Mouse (Mus musculus) stomach, embryonic 15.5 days (tissue): Measurements from ENCODE around the gene Gosr1. TPM values are rescaled to one million over a fixed set of nuclear protein-coding genes. Genes with fewer than 3 reads are reported as not detected.
"Not testable (repeated sequence)": the region's sequence is repeated elsewhere in the genome, so short reads cannot be mapped to it uniquely, and the experiment has no call there.

Source experiments
- ATAC-seq: fragments of 200-750 bp; cut with Nextera tagmentation; 2 replicates; pipeline ENCODE4 v1.8.0; 2017; ENCODE audit warnings: low read depth, moderate number of reproducible peaks, moderate TSS enrichment; ENCODE audit not compliant: insufficient read depth, low FRiP score
- H3K27ac ChIP-seq: fragments of 300-500 bp; sonication (generic); 2 replicates; pipeline ENCODE4 v1.5.1; 2015; ENCODE audit warnings: mild to moderate bottlenecking, inconsistent platforms
- H3K27me3 ChIP-seq: fragments of 300-500 bp; sonication (generic); replicated peaks from 2 replicates; pipeline ENCODE4 v1.6.1; 2015; ENCODE audit warnings: inconsistent platforms
- H3K36me3 ChIP-seq: fragments of 300-500 bp; sonication (generic); 2 replicates; pipeline ENCODE4 v1.6.1; 2015; ENCODE audit warnings: inconsistent platforms
- H3K4me1 ChIP-seq: fragments of 300-500 bp; sonication (generic); 2 replicates; pipeline ENCODE4 v1.6.1; 2015; ENCODE audit warnings: inconsistent platforms
- H3K4me2 ChIP-seq: fragments of 300-500 bp; sonication (generic); 2 replicates; pipeline ENCODE4 v1.6.1; 2015; ENCODE audit warnings: mild to moderate bottlenecking, inconsistent platforms
- H3K4me3 ChIP-seq: fragments of 300-500 bp; sonication (generic); replicated peaks from 2 replicates; pipeline ENCODE4 v1.5.1; 2015; ENCODE audit warnings: inconsistent platforms
- H3K9ac ChIP-seq: fragments of 300-500 bp; sonication (generic); 2 replicates; pipeline ENCODE4 v1.6.1; 2015; ENCODE audit warnings: inconsistent platforms
- H3K9me3 ChIP-seq: fragments of 300-500 bp; sonication (generic); 2 replicates; pipeline ENCODE4 v1.6.1; 2016; ENCODE audit warnings: inconsistent platforms
- WGBS: fragments of 180-500 bp; shearing (Covaris S2); methylation state at CpG from one replicate; pipeline ENCODE4 v1.1.7; 2015; 5-methylcytosine and 5-hydroxymethylcytosine counted together
- polyA plus RNA-seq: library from polyadenylated mRNA; unstranded; fragments of >200 nt; fragmentation: Nextera tagmentation; extraction: Ambion mirVana; gene quantifications from 2 replicates; pipeline ENCODE4 v1.2.1, GENCODE M21; 2015

The Gosr1 gene
- polyA plus RNA-seq: 24.1 and 27.8 TPM in 2 replicates

DNA sequence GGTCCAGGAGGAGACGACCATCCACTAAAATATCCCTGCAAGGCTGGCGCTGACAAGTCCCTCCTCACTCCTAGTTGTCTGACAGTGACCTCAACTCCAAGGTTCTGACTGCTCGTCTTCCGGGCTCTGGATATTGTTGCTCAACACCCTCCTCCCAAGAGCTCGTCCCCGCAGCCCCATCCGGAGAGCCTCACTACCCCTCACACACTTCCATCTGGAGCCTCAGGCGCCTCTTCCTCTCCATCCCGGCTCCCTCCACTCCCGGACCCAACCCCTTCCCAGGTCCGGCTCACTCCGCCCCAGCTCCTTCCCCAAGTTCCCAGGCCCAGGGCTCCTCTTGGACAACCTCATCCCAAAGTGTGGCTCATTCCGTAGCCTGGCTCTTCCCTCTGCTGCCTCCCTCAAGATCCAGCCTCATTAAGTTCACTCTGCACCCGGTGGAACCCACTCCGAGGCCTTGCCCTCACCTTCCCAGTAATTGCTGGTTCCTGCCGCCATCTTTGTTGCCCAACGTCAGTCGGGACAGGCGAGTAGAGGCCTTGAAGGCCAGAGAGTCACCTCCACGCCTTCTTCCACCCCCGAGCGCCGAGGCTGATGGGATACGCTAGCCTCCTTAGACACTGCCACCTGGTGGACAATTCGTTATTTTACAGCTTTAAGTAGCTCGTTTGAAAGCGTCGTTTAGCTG, at the start of gene Gosr1:
TSS of gene Gosr1 (minus strand) at position 527 of the 688 bp plus-strand sequence.
- peak within 1 kb of the TSS; percentile 82 for H3K9ac ChIP-seq
- H3K4me3 ChIP-seq: peak within 1 kb of the TSS; percentile 78
- H3K36me3 ChIP-seq: peaks cover 14% of the 10 kb centered on the region
- peak within 1 kb of the TSS; percentile 71 for H3K27ac ChIP-seq
- H3K27me3 ChIP-seq: no peaks in the 10 kb centered on the region
- peak; percentile 98 for ATAC-seq
- no peaks in the 10 kb centered on the region; the same call in 1 of the 2 replicates for H3K4me1 ChIP-seq
- peak within 1 kb of the TSS; percentile 66 for H3K4me2 ChIP-seq
- WGBS: under 1% methylated on average over 28 of the region's 28 CpGs
- H3K9me3 ChIP-seq: no peaks in the 10 kb centered on the region

DNA sequence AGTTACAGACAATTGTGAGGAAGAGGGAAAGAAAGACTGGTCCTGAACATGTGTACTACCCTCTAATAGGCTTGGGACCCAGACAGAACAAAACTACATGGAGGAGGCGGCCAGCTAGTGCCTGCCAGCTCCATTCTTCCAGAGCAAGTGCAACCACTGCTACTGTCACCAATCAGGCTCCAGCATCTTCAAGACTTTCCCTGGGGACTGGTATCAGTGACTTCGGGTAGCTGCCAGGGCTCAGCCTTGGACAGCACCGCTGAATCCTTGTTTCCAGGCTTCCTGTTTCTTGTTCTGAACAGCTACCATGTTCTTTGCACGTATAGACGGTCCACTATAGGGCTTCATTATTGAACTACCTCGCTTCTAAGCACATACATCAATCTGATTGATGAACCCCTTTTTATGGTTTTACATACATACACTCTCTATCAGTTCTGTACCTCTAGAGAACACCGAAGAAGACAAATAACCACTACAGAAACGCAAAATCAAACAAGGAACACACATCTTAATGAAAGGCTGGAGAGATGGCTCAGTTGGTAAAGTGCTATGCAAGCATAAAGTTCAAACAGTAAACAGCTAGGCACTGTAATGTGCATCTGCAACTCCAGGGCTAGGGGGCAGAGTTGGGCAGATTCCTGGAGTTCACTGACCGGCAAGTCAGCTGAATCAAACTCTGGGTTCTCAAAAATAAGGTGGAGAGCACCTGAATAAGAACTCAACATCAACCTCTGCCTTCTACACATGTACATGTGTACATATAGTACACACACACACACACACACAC, 47.5 kb upstream of the Gosr1 start:
- no peak for ATAC-seq
- no peak overlapping the region for H3K4me3 ChIP-seq
- no peak overlapping the region for H3K27ac ChIP-seq
- H3K9me3 ChIP-seq: no peaks in the 10 kb centered on the region
- WGBS: 84% methylated on average over 9 of the region's 9 CpGs
- no peak overlapping the region for H3K9ac ChIP-seq
- H3K4me1 ChIP-seq: 0 out of 2 replicates have a peak, but pooled peaks cover 3% of the 10 kb centered on the region
- H3K4me2 ChIP-seq: no peak overlapping the region
- no peaks in the 10 kb centered on the region for H3K27me3 ChIP-seq
- peaks cover 13% of the 10 kb centered on the region; the same call in 1 of the 2 replicates for H3K36me3 ChIP-seq

DNA sequence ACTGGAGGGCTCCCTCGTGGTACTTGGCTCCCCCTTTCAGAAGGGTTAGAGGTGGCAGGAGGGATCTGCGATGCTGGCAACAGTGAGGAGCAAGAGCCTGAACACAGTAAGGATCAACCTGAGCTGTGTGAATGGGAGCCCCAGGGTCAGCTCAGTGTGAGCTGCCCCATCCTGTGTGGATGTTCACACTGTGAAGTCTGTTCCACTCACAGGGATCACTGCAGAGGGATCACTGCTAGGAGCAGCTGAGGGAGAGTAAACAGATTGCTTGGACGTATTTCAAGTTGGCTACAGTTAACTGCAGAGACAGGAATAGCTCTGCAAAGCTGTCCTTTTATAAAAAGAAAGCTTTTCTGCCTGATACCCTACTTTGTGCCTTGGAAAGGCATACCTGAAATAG, 46.1 kb upstream of the Gosr1 start:
- Histone ChIP-seq H3K36me3 (peaks cover 19% of the 10 kb centered on the region; the same call in 1 of the 2 replicates), H3K4me1 (0 out of 2 replicates have a peak, but pooled peaks cover 3% of the 10 kb centered on the region)
- ATAC-seq: no peak

GRCm38 (mm10) chr11:76808550-76808949, 45.2 kb upstream of the Gosr1 start:
- no peak for ATAC-seq
- Histone ChIP-seq H3K27ac (no peak overlapping the region), H3K4me1 (0 out of 2 replicates have a peak, but pooled peaks cover 3% of the 10 kb centered on the region), H3K4me3 (no peak overlapping the region), H3K9me3 (no peaks in the 10 kb centered on the region), H3K9ac (no peak overlapping the region), H3K36me3 (peaks cover 20% of the 10 kb centered on the region), H3K27me3 (no peaks in the 10 kb centered on the region), H3K4me2 (no peak overlapping the region)
- WGBS: 90% methylated on average over 7 of the region's 7 CpGs

More for the DNA sequence above, 46.1 kb upstream of the Gosr1 start:
- Histone ChIP-seq H3K27ac (no peak overlapping the region), H3K9me3 (no peaks in the 10 kb centered on the region), H3K4me2 (no peak overlapping the region), H3K27me3 (no peaks in the 10 kb centered on the region), H3K9ac (no peak overlapping the region), H3K4me3 (no peak overlapping the region)
- 39% methylated on average over 3 of the region's 3 CpGs for WGBS

DNA sequence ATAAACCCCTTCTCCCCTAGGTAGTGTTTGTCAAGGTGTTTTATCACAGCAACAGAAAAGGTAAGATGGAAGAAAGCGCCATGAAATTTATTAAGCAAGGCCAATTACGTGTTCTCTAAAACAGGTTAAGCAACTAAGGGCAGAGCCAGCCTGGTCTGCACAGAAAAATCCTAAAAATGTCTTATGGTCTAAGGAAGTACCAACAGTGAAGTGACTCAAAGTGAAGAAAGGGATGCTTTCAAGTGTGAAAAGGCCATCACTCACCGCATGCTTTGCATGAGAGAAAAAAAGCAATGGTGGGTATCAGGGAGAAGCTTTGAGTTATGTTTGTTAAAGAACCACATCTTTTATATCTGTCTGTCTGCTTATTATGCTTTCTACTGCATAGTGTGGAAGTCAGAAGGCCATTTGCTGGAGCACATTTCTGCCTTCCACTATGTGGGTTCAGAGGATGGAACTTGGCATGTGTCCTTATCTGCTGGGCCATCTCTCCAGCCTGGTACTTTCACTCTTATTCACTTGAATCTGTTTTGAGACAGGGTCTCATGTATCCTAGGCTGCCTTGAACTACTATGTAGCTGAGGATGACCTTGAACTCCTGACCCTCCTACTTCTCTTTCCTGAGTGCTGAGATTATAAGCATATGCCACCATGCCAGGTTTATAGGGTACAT, 43.8 kb upstream of the Gosr1 start:
- ATAC-seq: no peak
- peaks cover 21% of the 10 kb centered on the region for H3K36me3 ChIP-seq

DNA sequence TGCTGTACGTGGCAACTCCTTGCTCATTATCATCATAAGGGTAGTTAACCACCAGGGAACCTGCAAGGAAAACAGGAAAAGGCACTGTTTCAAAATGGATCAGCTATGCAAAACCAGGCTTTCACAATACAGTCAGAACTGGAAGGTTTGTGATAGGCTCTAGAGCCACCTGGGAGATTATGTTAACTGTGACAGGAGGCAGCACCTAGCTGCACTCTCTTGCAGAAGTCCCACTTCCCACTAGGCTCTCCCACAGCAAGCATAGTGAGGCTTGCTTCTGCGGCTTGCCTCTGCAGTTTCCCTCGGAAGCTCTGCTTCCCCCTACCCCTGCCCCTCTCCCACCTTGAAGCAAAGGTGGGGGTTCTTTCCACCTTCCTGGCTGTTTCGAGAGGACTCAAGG, 42.6 kb upstream of the Gosr1 start:
- WGBS: 79% methylated on average over 4 of the region's 4 CpGs
- no peak overlapping the region for H3K9ac ChIP-seq
- no peak overlapping the region for H3K4me3 ChIP-seq
- no peaks in the 10 kb centered on the region for H3K27me3 ChIP-seq
- peaks cover 21% of the 10 kb centered on the region for H3K36me3 ChIP-seq
- no peak overlapping the region for H3K4me2 ChIP-seq
- no peaks in the 10 kb centered on the region for H3K9me3 ChIP-seq
- 0 out of 2 replicates have a peak, but pooled peaks cover 3% of the 10 kb centered on the region for H3K4me1 ChIP-seq
- no peak for ATAC-seq
- H3K27ac ChIP-seq: no peak overlapping the region

More for the DNA sequence above, 43.8 kb upstream of the Gosr1 start:
- Histone ChIP-seq H3K27me3 (no peaks in the 10 kb centered on the region), H3K4me1 (0 out of 2 replicates have a peak, but pooled peaks cover 3% of the 10 kb centered on the region), H3K4me2 (no peak overlapping the region), H3K9ac (no peak overlapping the region), H3K27ac (no peak overlapping the region), H3K4me3 (no peak overlapping the region), H3K9me3 (no peaks in the 10 kb centered on the region)
- WGBS: 94% methylated on average over 3 of the region's 3 CpGs

- not testable (repeated sequence) for H3K4me2 ChIP-seq, ATAC-seq, H3K4me3 ChIP-seq, H3K4me1 ChIP-seq, H3K27ac ChIP-seq, H3K9ac ChIP-seq, H3K27me3 ChIP-seq, H3K9me3 ChIP-seq
- 97% methylated on average over 4 of the region's 4 CpGs for WGBS
- H3K36me3 ChIP-seq: peaks cover 21% of the 10 kb centered on the region
These were observed 41.7 kb upstream of the Gosr1 start for GRCm38 (mm10) chr11:76805072-76805471.

GRCm38 (mm10) chr11:76803266-76803665, 39.9 kb upstream of the Gosr1 start:
- no peak overlapping the region for H3K4me3 ChIP-seq
- 82% methylated on average over 3 of the region's 3 CpGs for WGBS
- no peaks in the 10 kb centered on the region for H3K27me3 ChIP-seq
- no peaks in the 10 kb centered on the region for H3K4me1 ChIP-seq
- no peak for ATAC-seq
- no peak overlapping the region for H3K9ac ChIP-seq
- H3K4me2 ChIP-seq: no peak overlapping the region
- H3K27ac ChIP-seq: no peak overlapping the region
- no peaks in the 10 kb centered on the region for H3K9me3 ChIP-seq
- peaks cover 21% of the 10 kb centered on the region for H3K36me3 ChIP-seq

- WGBS: 89% methylated on average over 6 of the region's 6 CpGs
- H3K27ac ChIP-seq: no peak overlapping the region
- H3K9ac ChIP-seq: no peak overlapping the region
- peaks cover 13% of the 10 kb centered on the region for H3K36me3 ChIP-seq
- no peaks in the 10 kb centered on the region for H3K9me3 ChIP-seq
- H3K4me2 ChIP-seq: no peak overlapping the region
- H3K27me3 ChIP-seq: no peaks in the 10 kb centered on the region
- ATAC-seq: no peak
- no peaks in the 10 kb centered on the region for H3K4me1 ChIP-seq
- H3K4me3 ChIP-seq: no peak overlapping the region
These were observed 33.9 kb upstream of the Gosr1 start for GRCm38 (mm10) chr11:76797236-76797635.

DNA sequence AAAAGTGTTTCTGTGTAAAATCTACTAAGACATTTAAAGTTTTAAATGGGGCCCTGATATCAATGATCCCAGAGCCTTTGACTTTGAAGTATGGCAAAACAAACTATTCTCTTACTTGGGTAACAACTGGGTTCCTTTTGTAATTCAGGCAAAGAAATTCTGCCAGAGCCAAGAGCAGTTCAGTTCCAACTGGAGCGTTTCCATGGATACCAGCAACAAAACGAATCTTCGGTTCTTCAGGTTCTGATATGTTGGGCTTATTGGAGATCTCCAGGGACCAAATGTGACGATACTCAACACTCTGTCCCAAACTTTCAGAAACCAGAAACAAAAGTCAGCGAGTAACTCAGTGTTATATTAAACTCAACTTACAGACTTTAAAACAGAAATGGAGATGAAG, 31.9 kb upstream of the Gosr1 start:
- no peak for ATAC-seq
- Histone ChIP-seq H3K4me2 (no peak overlapping the region), H3K4me3 (no peak overlapping the region), H3K27me3 (no peaks in the 10 kb centered on the region), H3K4me1 (no peaks in the 10 kb centered on the region), H3K27ac (no peak overlapping the region), H3K9ac (no peak overlapping the region), H3K36me3 (peaks cover 13% of the 10 kb centered on the region), H3K9me3 (no peaks in the 10 kb centered on the region)
- WGBS: 92% methylated on average over 5 of the region's 5 CpGs

DNA sequence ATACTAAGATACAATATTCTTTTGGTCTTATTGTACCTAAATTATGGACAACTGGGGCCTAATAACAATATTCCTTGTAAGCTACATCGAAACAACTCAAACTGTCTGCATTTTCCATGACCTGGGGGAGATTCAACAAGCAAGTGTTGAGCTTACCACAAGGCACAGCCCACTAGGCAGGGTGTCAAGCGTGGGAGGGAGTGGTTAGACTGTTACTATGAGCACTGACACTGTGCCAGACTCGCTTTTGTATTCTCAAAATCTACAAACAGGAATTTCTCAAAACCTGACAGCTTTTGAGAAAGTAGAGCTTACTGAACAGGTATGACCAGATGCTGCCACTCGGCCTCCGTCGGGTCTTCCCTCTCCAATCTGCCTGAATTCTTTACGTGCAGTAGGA, 28.0 kb upstream of the Gosr1 start:
- Histone ChIP-seq H3K36me3 (peaks cover 10% of the 10 kb centered on the region), H3K4me1 (no peaks in the 10 kb centered on the region), H3K4me2 (no peak overlapping the region), H3K9ac (no peak overlapping the region), H3K4me3 (no peak overlapping the region), H3K27ac (no peak overlapping the region), H3K27me3 (no peaks in the 10 kb centered on the region), H3K9me3 (no peaks in the 10 kb centered on the region)
- ATAC-seq: no peak
- 85% methylated on average over 7 of the region's 7 CpGs for WGBS
